Mouse (Mus musculus) midbrain, postnatal 0 days (tissue): Measurements from ENCODE around the gene Map4k2. TPM values are rescaled to one million over a fixed set of nuclear protein-coding genes. Genes with fewer than 3 reads are reported as not detected.

Experiments
- ATAC-seq: fragments of 200-750 bp; cut with Nextera tagmentation; 2 replicates; pipeline ENCODE4 v1.8.0; 2017; ENCODE audit warnings: moderate number of reproducible peaks, mild to moderate bottlenecking, moderate TSS enrichment, moderate library complexity; ENCODE audit not compliant: low FRiP score
- DNase-seq: peaks from one replicate; pipeline ENCODE4 v3.0.0-alpha.2; 2015; ENCODE audit warnings: low spot score
- H3K27ac ChIP-seq: fragments of 300-500 bp; sonication (generic); 2 replicates; pipeline ENCODE4 v1.5.1; 2014; ENCODE audit warnings: low read depth, mild to moderate bottlenecking, low read length, mixed read lengths
- H3K27me3 ChIP-seq: fragments of 300-500 bp; sonication (generic); 2 replicates; pipeline ENCODE4 v1.6.1; 2014; ENCODE audit warnings: low read length, control low read depth, mixed read lengths; ENCODE audit not compliant: insufficient read depth
- H3K36me3 ChIP-seq: fragments of 300-500 bp; sonication (generic); 2 replicates; pipeline ENCODE4 v1.6.1; 2014; ENCODE audit warnings: low read length, control low read depth, mixed read lengths; ENCODE audit not compliant: insufficient read depth
- H3K4me1 ChIP-seq: fragments of 300-500 bp; sonication (generic); 2 replicates; pipeline ENCODE4 v1.6.1; 2014; ENCODE audit warnings: mild to moderate bottlenecking, control low read depth, antibody characterized with exemption, low read length, mixed read lengths; ENCODE audit not compliant: insufficient read depth
- H3K4me2 ChIP-seq: fragments of 300-500 bp; sonication (generic); 2 replicates; pipeline ENCODE4 v1.6.1; 2014; ENCODE audit warnings: low read depth, mild to moderate bottlenecking, low read length, mixed read lengths; ENCODE audit not compliant: poor library complexity, severe bottlenecking
- H3K4me3 ChIP-seq: fragments of 300-500 bp; sonication (generic); 2 replicates; pipeline ENCODE4 v1.5.1; 2014; ENCODE audit warnings: low read depth, mild to moderate bottlenecking, low read length, moderate library complexity
- H3K9ac ChIP-seq: fragments of 300-500 bp; sonication (generic); replicated peaks from 2 replicates; pipeline ENCODE4 v1.6.1; 2014; ENCODE audit warnings: mild to moderate bottlenecking, low read length, moderate library complexity, mixed read lengths; ENCODE audit not compliant: poor library complexity, severe bottlenecking
- H3K9me3 ChIP-seq: fragments of 300-500 bp; sonication (generic); 2 replicates; pipeline ENCODE4 v1.6.1; 2016; ENCODE audit warnings: low read length, control low read depth
- CTCF ChIP-seq: IDR thresholded peaks from 2 replicates; pipeline ENCODE4 v1.5.1; 2016; ENCODE audit warnings: antibody characterized with exemption, mild to moderate bottlenecking
- WGBS: fragments of 180-500 bp; shearing (Covaris S2); extraction: QIAGEN DNeasy Blood & Tissue Kit; methylation state at CpG from one replicate; pipeline ENCODE4 v1.1.7; 2014; 5-methylcytosine and 5-hydroxymethylcytosine counted together
- polyA plus RNA-seq: library from polyadenylated mRNA; unstranded; fragments of >200 nt; fragmentation: Nextera tagmentation; extraction: Ambion mirVana; gene quantifications from 2 replicates; pipeline ENCODE4 v1.2.1, GENCODE M21; 2015
- total RNA-seq: library from RNA; depleted of rRNA; stranded (reverse); fragments of >200 nt; gene quantifications from 2 replicates; pipeline ENCODE4 v1.2.3, GENCODE M21; 2014

Gene Map4k2
- total and polyA plus RNA-seq, 2 experiments from 2014 or later, result 18.1 to 86.8 TPM

DNA sequence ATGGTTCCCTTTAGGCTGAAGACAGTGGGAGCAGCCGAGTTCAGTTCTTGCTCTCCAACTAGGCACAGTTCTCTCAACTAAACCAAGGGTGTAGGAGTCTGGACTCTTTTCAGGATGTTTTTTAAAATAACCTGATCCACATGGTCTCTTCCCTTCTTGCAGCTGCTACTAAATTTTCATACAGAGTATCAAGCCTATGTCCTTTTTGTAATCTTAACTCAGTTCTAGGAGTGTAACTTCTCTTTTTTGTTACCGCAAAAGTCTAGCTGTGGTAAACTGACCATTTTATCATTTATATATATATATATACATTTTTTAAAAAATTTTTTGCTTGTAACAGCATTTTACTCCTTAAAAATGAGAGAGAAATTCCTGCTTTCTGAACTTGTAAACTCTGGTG is 29.2 kb downstream of the Map4k2 start:
- H3K9ac ChIP-seq, result no peak overlapping the region
- H3K4me3 ChIP-seq, result no peak overlapping the region
- ATAC-seq (no peak), DNase-seq (no peak)
- H3K9me3 ChIP-seq, result no peaks in the 10 kb centered on the region
- H3K4me1 ChIP-seq, result no peaks in the 10 kb centered on the region
- H3K36me3 ChIP-seq, result peaks cover 77% of the 10 kb centered on the region
- no peak overlapping the region for H3K4me2 ChIP-seq
- no peaks in the 10 kb centered on the region for H3K27me3 ChIP-seq
- 95% methylated on average over 2 of the region's 2 CpGs for WGBS
- no peak for TF ChIP-seq CTCF
- no peak overlapping the region for H3K27ac ChIP-seq

DNA sequence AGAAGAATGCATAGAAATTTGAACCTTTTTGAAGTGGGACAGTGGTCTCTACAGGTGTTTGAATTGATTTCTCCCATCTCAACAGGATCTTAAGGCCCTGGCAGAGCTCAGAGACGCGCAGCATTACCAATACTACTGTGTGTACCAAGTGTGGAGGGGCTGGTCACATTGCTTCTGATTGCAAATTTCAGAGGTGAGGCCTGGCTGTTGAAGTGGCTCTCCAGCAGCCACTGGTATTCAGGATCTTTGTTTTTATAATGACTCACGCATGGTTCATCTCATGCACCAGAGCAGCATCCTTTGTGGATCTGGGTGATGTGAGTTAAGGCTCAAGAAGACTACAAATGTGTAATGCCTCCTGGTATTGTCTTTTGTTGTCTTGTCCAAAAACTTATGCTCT is 31.5 kb downstream of the Map4k2 start:
- Histone ChIP-seq H3K4me2 (no peak overlapping the region), H3K9me3 (no peaks in the 10 kb centered on the region), H3K27me3 (no peaks in the 10 kb centered on the region), H3K27ac (no peak overlapping the region), H3K9ac (no peak overlapping the region), H3K4me3 (no peak overlapping the region), H3K4me1 (no peaks in the 10 kb centered on the region), H3K36me3 (peaks cover 79% of the 10 kb centered on the region)
- no peak for TF ChIP-seq CTCF
- WGBS, result 96% methylated on average over 3 of the region's 3 CpGs
- ATAC-seq, result no peak
- DNase-seq, result no peak

DNA sequence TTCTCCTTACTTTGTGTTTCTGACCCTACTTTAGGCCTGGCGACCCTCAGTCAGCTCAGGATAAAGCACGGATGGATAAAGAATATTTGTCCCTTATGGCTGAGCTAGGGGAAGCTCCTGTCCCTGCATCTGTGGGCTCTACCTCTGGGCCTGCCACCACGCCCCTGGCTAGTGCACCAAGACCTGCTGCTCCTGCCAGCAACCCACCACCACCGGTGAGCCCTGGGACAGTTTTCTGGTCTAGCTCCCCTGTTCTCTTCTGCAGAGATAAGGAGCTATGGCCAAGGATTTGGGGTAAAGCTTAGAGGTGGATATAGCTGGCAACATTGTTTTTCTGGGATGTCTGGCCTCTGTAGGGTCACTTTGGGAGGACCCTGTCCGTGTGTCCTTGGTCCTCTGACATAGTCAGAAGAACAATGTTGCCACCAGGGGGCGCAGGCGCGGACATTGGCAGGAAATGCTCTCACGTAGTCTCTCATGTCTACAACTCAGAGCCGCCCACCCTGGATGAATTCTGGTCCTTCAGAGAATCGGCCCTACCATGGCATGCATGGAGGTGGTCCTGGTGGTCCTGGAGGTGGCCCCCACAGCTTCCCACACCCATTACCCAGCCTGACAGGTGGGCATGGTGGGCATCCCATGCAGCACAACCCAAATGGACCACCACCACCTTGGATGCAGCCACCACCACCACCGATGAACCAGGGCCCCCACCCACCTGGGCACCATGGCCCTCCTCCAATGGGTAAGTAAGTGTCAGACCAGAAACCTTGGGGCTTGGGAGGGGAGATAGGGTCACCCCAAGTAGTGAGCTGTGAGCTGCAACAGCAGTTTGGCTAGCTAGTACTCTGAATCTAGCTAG is 32.8 kb downstream of the Map4k2 start:
- peaks cover 74% of the 10 kb centered on the region for H3K36me3 ChIP-seq
- ATAC-seq (peak; percentile 29; the same call in 1 of the 2 replicates), DNase-seq (peak; percentile 88)
- no peaks in the 10 kb centered on the region for H3K9me3 ChIP-seq
- 63% methylated on average over 12 of the region's 12 CpGs for WGBS
- no peak overlapping the region for H3K4me2 ChIP-seq
- no peak overlapping the region for H3K9ac ChIP-seq
- no peak overlapping the region for H3K4me3 ChIP-seq
- no peaks in the 10 kb centered on the region for H3K27me3 ChIP-seq
- peak; percentile 77 for TF ChIP-seq CTCF
- no peak overlapping the region for H3K27ac ChIP-seq
- H3K4me1 ChIP-seq, result no peaks in the 10 kb centered on the region

DNA sequence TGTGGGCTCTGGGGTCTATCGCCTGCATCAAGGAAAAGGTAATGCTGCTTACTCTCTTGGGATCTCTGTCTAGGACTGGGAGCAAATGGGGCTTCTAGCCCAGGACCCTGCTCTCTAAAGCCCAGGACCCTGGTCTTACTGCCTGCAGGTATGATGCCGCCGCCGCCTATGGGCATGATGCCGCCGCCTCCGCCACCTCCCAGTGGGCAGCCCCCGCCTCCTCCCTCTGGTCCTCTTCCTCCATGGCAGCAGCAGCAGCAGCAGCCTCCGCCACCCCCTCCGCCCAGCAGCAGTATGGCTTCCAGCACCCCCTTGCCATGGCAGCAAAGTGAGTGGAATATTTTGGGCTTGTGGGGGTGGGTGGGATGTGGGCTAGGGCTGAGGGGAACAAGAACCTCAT is 33.6 kb downstream of the Map4k2 start:
- no peak for TF ChIP-seq CTCF
- DNase-seq (no peak), ATAC-seq (no peak)
- H3K36me3 ChIP-seq, result peaks cover 71% of the 10 kb centered on the region
- no peak overlapping the region for H3K4me3 ChIP-seq
- H3K4me2 ChIP-seq, result no peak overlapping the region
- H3K4me1 ChIP-seq, result no peaks in the 10 kb centered on the region
- H3K27ac ChIP-seq, result no peak overlapping the region
- H3K9ac ChIP-seq, result no peak overlapping the region
- 97% methylated on average over 10 of the region's 10 CpGs for WGBS
- H3K9me3 ChIP-seq, result no peaks in the 10 kb centered on the region
- no peaks in the 10 kb centered on the region for H3K27me3 ChIP-seq

DNA sequence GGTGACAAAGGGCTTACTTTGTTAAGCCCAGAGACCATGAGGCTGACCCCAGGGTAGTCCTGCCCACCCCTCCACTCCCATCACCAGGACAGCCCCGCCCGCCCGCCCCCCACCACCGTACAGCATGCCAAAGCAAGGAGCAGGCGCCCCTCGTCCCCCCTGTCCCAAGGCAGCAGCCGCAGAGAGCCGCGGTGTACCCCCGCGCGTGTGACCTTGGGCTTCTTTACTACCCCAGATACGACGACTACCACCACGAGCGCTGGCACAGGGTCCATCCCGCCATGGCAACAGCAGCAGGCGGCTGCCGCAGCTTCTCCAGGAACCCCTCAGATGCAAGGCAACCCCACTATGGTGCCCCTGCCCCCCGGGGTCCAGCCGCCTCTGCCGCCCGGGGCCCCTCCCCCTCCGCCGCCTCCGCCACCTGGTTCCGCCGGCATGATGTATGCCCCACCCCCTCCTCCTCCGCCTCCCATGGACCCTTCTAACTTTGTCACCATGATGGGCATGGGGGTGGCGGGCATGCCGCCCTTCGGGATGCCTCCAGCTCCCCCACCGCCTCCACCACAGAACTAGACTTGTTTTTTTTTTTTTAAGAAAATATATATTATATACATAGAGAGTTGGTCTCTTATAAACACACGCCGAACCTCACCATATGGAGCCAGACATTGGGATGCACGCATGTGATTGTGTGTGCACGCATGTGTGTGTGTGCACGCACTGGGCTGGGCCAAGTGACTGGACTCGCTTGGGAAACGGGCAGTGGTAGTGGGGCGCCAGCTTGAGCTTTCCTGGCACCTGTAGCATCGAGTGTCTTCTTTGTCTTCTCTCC is 34.7 kb downstream of the Map4k2 start:
- peaks cover 68% of the 10 kb centered on the region for H3K36me3 ChIP-seq
- H3K9ac ChIP-seq, result no peak overlapping the region
- H3K4me3 ChIP-seq, result no peak overlapping the region
- H3K27me3 ChIP-seq, result no peaks in the 10 kb centered on the region
- H3K4me1 ChIP-seq, result no peaks in the 10 kb centered on the region
- no peak overlapping the region for H3K27ac ChIP-seq
- H3K4me2 ChIP-seq, result no peak overlapping the region
- H3K9me3 ChIP-seq, result no peaks in the 10 kb centered on the region
- ATAC-seq (no peak; the same call in 1 of the 2 replicates), DNase-seq (no peak)
- WGBS, result 89% methylated on average over 33 of the region's 42 CpGs
- no peak for TF ChIP-seq CTCF

DNA sequence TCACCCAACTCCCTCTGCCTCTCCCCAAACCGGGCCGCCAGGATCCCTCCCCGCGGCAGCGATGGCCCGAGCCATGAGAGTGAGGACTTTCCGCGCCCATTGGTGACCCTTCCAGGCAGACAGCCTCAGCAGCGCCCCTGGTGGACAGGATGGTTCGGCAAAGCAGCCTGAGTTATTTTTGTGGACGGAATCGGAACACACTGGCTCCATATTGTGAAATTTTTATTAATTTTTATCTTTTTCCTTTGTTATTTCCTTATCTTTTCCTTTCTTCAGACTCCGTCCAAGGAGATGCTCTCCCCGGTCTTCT is 35.3 kb downstream of the Map4k2 start:
- no peak for ATAC-seq
- peaks cover 67% of the 10 kb centered on the region for H3K36me3 ChIP-seq
- H3K27ac ChIP-seq, result no peak overlapping the region
- H3K9ac ChIP-seq, result no peak overlapping the region
- H3K9me3 ChIP-seq, result no peaks in the 10 kb centered on the region
- peak; percentile 78 for TF ChIP-seq CTCF
- H3K4me1 ChIP-seq, result no peaks in the 10 kb centered on the region
- no peak overlapping the region for H3K4me2 ChIP-seq
- 77% methylated on average over 14 of the region's 14 CpGs for WGBS
- H3K4me3 ChIP-seq, result no peak overlapping the region
- H3K27me3 ChIP-seq, result no peaks in the 10 kb centered on the region
- DNase-seq, result peak; percentile 50
